Mouse (Mus musculus): Measurements from ENCODE around the gene Rec114. TPM values are rescaled to one million over a fixed set of nuclear protein-coding genes. Genes with fewer than 3 reads are reported as not detected.

Gene Rec114
- total and polyA plus RNA-seq, 3 experiments = 111 to 135 TPM; not detected in 1

DNA sequence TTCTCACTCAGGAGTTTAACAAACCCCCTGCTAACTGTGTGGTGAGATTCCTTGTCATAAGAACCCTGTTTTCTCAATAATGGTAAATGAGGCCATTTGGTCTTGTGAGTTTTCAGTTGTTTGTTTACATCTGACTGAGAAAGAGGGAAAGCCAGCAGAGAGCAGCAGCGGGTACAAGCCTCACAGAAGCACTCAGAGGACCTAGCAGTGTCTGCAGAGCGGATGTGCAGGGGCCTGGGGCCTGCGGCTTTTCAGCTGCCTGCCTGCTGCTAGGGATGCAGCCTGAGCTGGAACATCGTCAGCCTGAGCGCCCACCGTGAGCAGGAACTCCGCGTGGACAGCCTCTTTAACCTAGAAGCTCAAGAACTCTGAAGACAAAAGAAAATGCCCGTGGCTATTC is 77.6 kb downstream of the Rec114 start:
- DNase-seq (ENCODE audit: low read depth, low spot score) = no peak
- Histone ChIP-seq H3K36me3 (ENCODE audit: control insufficient read depth in 1 of 2, insufficient read depth in 2 of 2, low read length in 2 of 2) (peaks cover 8 to 10% of the 10 kb centered on the region in 2 experiments), H3K27ac (ENCODE audit: control insufficient read depth, low read depth, low read length) (no peak overlapping the region), H3K4me3 (ENCODE audit: control insufficient read depth in 1 of 2, insufficient read depth in 1 of 2, low read depth in 2 of 2, low read length in 2 of 2) (no peak overlapping the region), H3K27me3 (ENCODE audit: control insufficient read depth in 1 of 2, insufficient read depth in 2 of 2, low read length in 2 of 2) (no peaks in the 10 kb centered on the region), H3K9ac (ENCODE audit: control insufficient read depth, low read depth, low read length, poor library complexity, severe bottlenecking) (no peak overlapping the region), H3K9me3 (replicated peaks; ENCODE audit: insufficient read depth, low read length) (no peaks in the 10 kb centered on the region), H3K79me2 (ENCODE audit: control insufficient read depth, insufficient read depth, low read length, poor library complexity) (no peaks in the 10 kb centered on the region), H3K4me1 (ENCODE audit: control insufficient read depth in 1 of 2, insufficient read depth in 2 of 2, low read length in 2 of 2) (peaks cover 11 to 14% of the 10 kb centered on the region in 2 experiments; a peak in 3 of 4 replicates)
- TF ChIP-seq EP300 (IDR thresholded peaks at IDR 0.05; ENCODE audit: low read depth in 1 of 2, low read length in 2 of 2) = no peak

DNA sequence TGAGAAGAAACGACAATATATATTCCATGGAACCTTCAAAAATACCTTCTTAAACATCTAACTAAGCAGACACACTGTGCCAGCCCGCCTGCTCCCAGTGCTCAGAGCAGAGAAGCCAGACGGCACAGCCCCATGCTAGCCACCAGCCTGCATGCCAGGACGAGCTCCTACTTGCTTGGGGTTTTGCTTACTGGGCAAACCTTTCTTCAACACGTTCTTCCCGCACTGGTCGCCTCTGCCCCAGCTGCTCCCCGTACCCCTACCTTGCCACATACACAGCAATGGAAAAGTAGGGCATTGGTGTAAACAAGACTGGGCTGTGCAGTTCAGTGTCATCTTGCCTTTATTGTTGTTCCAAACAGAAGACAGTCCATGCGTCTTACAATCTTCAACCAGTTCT is 78.3 kb downstream of the Rec114 start:
- no peak for DNase-seq (ENCODE audit: low read depth, low spot score)
- peaks cover 11 to 14% of the 10 kb centered on the region in 2 experiments; a peak in 3 of 4 replicates for H3K4me1 ChIP-seq (ENCODE audit: control insufficient read depth in 1 of 2, insufficient read depth in 2 of 2, low read length in 2 of 2)
- H3K27me3 ChIP-seq (ENCODE audit: control insufficient read depth in 1 of 2, insufficient read depth in 2 of 2, low read length in 2 of 2) = no peaks in the 10 kb centered on the region
- no peak overlapping the region for H3K4me3 ChIP-seq (ENCODE audit: control insufficient read depth in 1 of 2, insufficient read depth in 1 of 2, low read depth in 2 of 2, low read length in 2 of 2)
- H3K9ac ChIP-seq (ENCODE audit: control insufficient read depth, low read depth, low read length, poor library complexity, severe bottlenecking) = no peak overlapping the region
- H3K27ac ChIP-seq (ENCODE audit: control insufficient read depth, low read depth, low read length) = no peak overlapping the region
- H3K9me3 ChIP-seq (replicated peaks; ENCODE audit: insufficient read depth, low read length) = no peaks in the 10 kb centered on the region
- H3K79me2 ChIP-seq (ENCODE audit: control insufficient read depth, insufficient read depth, low read length, poor library complexity) = no peaks in the 10 kb centered on the region
- H3K36me3 ChIP-seq (ENCODE audit: control insufficient read depth in 1 of 2, insufficient read depth in 2 of 2, low read length in 2 of 2) = peaks cover 8 to 10% of the 10 kb centered on the region in 2 experiments
- TF ChIP-seq ZC3H11A (IDR thresholded peaks at IDR 0.05; ENCODE audit: low read depth, low read length) (no peak), SMC3 (IDR thresholded peaks at IDR 0.05; ENCODE audit: low read depth, low read length) (no peak), POLR2AphosphoS5 (IDR thresholded peaks at IDR 0.05; ENCODE audit: borderline replicate concordance, low read depth, low read length) (no peak), CHD1 (IDR thresholded peaks at IDR 0.05; ENCODE audit: low read depth, low read length) (no peak), RAD21 (IDR thresholded peaks at IDR 0.05; ENCODE audit: low read depth, low read length) (no peak), ETS1 (IDR thresholded peaks at IDR 0.05; ENCODE audit: low read depth, low read length) (no peak), USF1 (IDR thresholded peaks at IDR 0.05; ENCODE audit: low read depth, low read length) (no peak), MEF2A (IDR thresholded peaks at IDR 0.05; ENCODE audit: extremely low read depth, insufficient replicate concordance, low read depth, low read length, poor library complexity, severe bottlenecking) (no peak), POLR2AphosphoS2 (IDR thresholded peaks at IDR 0.05; ENCODE audit: low read length) (no peak)

DNA sequence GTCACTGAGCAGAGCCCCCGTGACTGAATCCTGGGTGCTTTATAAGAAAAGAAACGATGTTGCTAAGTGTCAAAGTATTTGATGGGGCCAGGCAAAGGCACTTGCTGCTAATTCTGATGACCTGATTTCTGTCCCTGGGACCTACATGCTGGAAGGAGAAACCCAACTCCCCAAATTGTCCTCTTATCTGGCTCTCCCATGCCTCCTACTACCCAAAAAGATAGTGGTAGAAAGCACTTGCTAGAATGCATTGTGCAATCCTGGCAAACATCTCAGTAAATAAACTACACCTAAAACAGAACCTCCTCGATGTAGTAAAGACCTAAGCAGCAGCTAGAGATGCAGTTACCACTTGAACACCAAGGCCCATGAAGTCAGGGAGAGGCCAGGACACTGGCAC is 81.0 kb downstream of the Rec114 start:
- H3K79me2 ChIP-seq (ENCODE audit: control insufficient read depth, insufficient read depth, low read length, poor library complexity) = no peaks in the 10 kb centered on the region
- no peak overlapping the region for H3K4me3 ChIP-seq (ENCODE audit: control insufficient read depth in 1 of 2, insufficient read depth in 1 of 2, low read depth in 2 of 2, low read length in 2 of 2)
- peaks cover 34% of the 10 kb centered on the region in 2 experiments for H3K4me1 ChIP-seq (ENCODE audit: control insufficient read depth in 1 of 2, insufficient read depth in 2 of 2, low read length in 2 of 2)
- no peak for TF ChIP-seq TBP (IDR thresholded peaks at IDR 0.05; ENCODE audit: low read depth, low read length)
- TF ChIP-seq SMC3 (IDR thresholded peaks at IDR 0.05; ENCODE audit: low read depth, low read length) = 0 out of 2 replicates have a peak, but pooled peaks have one; percentile 5
- TF ChIP-seq SIN3A (IDR thresholded peaks at IDR 0.05; ENCODE audit: low read length) = peak; percentile 35; the same call in 1 of the 2 replicates
- TF ChIP-seq TAL1 (IDR thresholded peaks at IDR 0.05; ENCODE audit: low read length) = peak; percentile 66
- 0 out of 2 replicates have a peak, but pooled peaks have one; percentile 45 for TF ChIP-seq BHLHE40 (IDR thresholded peaks at IDR 0.05; ENCODE audit: borderline replicate concordance, low read depth, low read length)
- TF ChIP-seq CHD2 (IDR thresholded peaks at IDR 0.05; ENCODE audit: low read length) = no peak
- TF ChIP-seq RCOR1 (IDR thresholded peaks at IDR 0.05; ENCODE audit: low read depth, low read length) = peak; percentile 72
- TF ChIP-seq POLR2AphosphoS5 (IDR thresholded peaks at IDR 0.05; ENCODE audit: borderline replicate concordance, low read depth, low read length) = no peak
- TF ChIP-seq ETS1 (IDR thresholded peaks at IDR 0.05; ENCODE audit: low read depth, low read length) = peak; percentile 57
- TF ChIP-seq EP300 (IDR thresholded peaks at IDR 0.05; ENCODE audit: low read depth in 1 of 2, low read length in 2 of 2) = peak; percentile 81
- peak; percentile 88 for TF ChIP-seq TCF12 (IDR thresholded peaks at IDR 0.05; ENCODE audit: low read depth, low read length)
- TF ChIP-seq GATA1 (IDR thresholded peaks at IDR 0.05; ENCODE audit: low read depth, low read length) = peak; percentile 76
- H3K36me3 ChIP-seq (ENCODE audit: control insufficient read depth in 1 of 2, insufficient read depth in 2 of 2, low read length in 2 of 2) = peaks cover 8 to 32% of the 10 kb centered on the region in 2 experiments
- no peak overlapping the region for H3K27ac ChIP-seq (ENCODE audit: control insufficient read depth, low read depth, low read length)
- no peaks in the 10 kb centered on the region for H3K27me3 ChIP-seq (ENCODE audit: control insufficient read depth in 1 of 2, insufficient read depth in 2 of 2, low read length in 2 of 2)
- H3K9ac ChIP-seq (ENCODE audit: control insufficient read depth, low read depth, low read length, poor library complexity, severe bottlenecking) = no peak overlapping the region
- H3K9me3 ChIP-seq (replicated peaks; ENCODE audit: insufficient read depth, low read length) = no peaks in the 10 kb centered on the region
- DNase-seq (ENCODE audit: low read depth, low spot score) = peak; percentile 48

Measured in MEL (cell line).